In genomic region chr9:52203189-52203588, GRCm38 (mm10) we compare ENCODE assay signal across 14 mouse cellular contexts. TPM values are rescaled to one million over a fixed set of nuclear protein-coding genes. Genes with fewer than 3 reads are reported as not detected.
A peak's percentile ranks its signal among the peaks of the same experiment; 100 is the strongest.
DNase-seq lines count a peak whose midpoint lies in the region; ATAC-seq and TF ChIP-seq lines count a peak whose summit lies in the region.
"Had no signal": no experiment of that assay in that cellular context is flagged by ENCODE, and none has a peak within 500 bp of the region (broad histone marks: within the 10 kb centered on the region; RNA-seq: fewer than 3 reads in every experiment).

No protein-coding gene starts in this region.

- intact Hi-C loops in left cerebral cortex, adult 2 months (cut with DNase I): no loop called here

- H3K4me1 ChIP-seq in midbrain, embryonic 11.5 days (ENCODE audit: control insufficient read depth, insufficient read depth, low read length): no peaks in the 10 kb centered on the region
- H3K4me1 ChIP-seq: limb, embryonic 10.5 days; lung, embryonic 15.5 days; midbrain, embryonic 13.5 days had no signal

- DNase-seq in layer of hippocampus, adult 11-12 months (ENCODE audit: low spot score): peak; percentile 26
- no peak for DNase-seq in layer of hippocampus, adult 9-10 months (ENCODE audit: low spot score)
- peak; percentile 28 to 43 for DNase-seq in left cerebral cortex, adult 2 months (ENCODE audit: extremely low spot score in 1 of 2, low spot score in 2 of 2)
- peak; percentile 24 to 36 for DNase-seq in right cerebral cortex, postnatal 36 days (ENCODE audit: low spot score in 2 of 2)
- no peak for DNase-seq in cerebellum, adult 9-11 months
- no peak for DNase-seq in midbrain, embryonic 11.5 days (ENCODE audit: low spot score, missing footprints)
- DNase-seq: kidney, adult 2 months; spleen, adult 18-20 months had no signal

- H3K27me3 ChIP-seq in midbrain, embryonic 11.5 days (ENCODE audit: control insufficient read depth, insufficient read depth, low read length): no peaks in the 10 kb centered on the region
- H3K27me3 ChIP-seq: lung, embryonic 15.5 days; midbrain, embryonic 13.5 days had no signal

- H3K4me2 ChIP-seq in midbrain, embryonic 11.5 days: no peak overlapping the region
- H3K4me2 ChIP-seq: lung, embryonic 15.5 days; midbrain, embryonic 13.5 days had no signal

- no peak for TF ChIP-seq CTCF in left cerebral cortex, adult 2 months (IDR thresholded peaks at IDR 0.05)

- H3K9me3 ChIP-seq in midbrain, embryonic 11.5 days (ENCODE audit: control insufficient read depth, low read length): no peaks in the 10 kb centered on the region
- H3K9me3 ChIP-seq: limb, embryonic 10.5 days; lung, embryonic 15.5 days; midbrain, embryonic 13.5 days had no signal

- H3K36me3 ChIP-seq in midbrain, embryonic 11.5 days (ENCODE audit: control insufficient read depth, insufficient read depth, low read length): no peaks in the 10 kb centered on the region
- H3K36me3 ChIP-seq: limb, embryonic 10.5 days; lung, embryonic 15.5 days; midbrain, embryonic 13.5 days had no signal

- H3K27ac ChIP-seq in left cerebral cortex, adult 2 months: no peak overlapping the region
- no peak overlapping the region for H3K27ac ChIP-seq in midbrain, embryonic 11.5 days (ENCODE audit: low read depth, low read length)
- H3K27ac ChIP-seq: limb, embryonic 10.5 days; lung, embryonic 15.5 days; midbrain, embryonic 13.5 days had no signal

- WGBS in midbrain, embryonic 11.5 days: 91% methylated on average over 4 of the region's 4 CpGs

- no peak overlapping the region for H3K4me3 ChIP-seq in left cerebral cortex, adult 2 months
- no peak overlapping the region for H3K4me3 ChIP-seq in midbrain, embryonic 11.5 days (ENCODE audit: low read depth, low read length)
- H3K4me3 ChIP-seq: erythroblast, embryonic 14.5 days; limb, embryonic 10.5 days; lung, embryonic 15.5 days; midbrain, embryonic 13.5 days had no signal

- peak; percentile 80 for ATAC-seq in frontal cortex, adult (ENCODE audit: low TSS enrichment)
- no peak for ATAC-seq in midbrain, embryonic 11.5 days (ENCODE audit: low FRiP score)
- ATAC-seq: CD4-positive, CD25-positive, alpha-beta regulatory T cell, adult 4 months; midbrain, embryonic 13.5 days had no signal

- no peak overlapping the region for H3K9ac ChIP-seq in midbrain, embryonic 11.5 days (ENCODE audit: low read length)
- H3K9ac ChIP-seq: lung, embryonic 15.5 days; midbrain, embryonic 13.5 days had no signal

RNA-seq across cellular contexts. Expression of gene Zc3h12c, which starts 34.8 kb away (rescaled TPM):
- 10 to 100 TPM; 15.1 to 16.2 TPM for total RNA-seq in left cerebral cortex, adult 2 months (2021)
- 17.2 and 17.8 TPM in 2 replicates for polyA plus RNA-seq in midbrain, embryonic 11.5 days (2014; fragmentation: Nextera tagmentation; extraction: Ambion mirVana)
- polyA plus RNA-seq: erythroblast, embryonic 14.5 days had no signal

Comparison
In these comparisons a context has a peak if more than half of its experiments do, and no peak if none do; other contexts are left out.
1. DNase-seq: peak in layer of hippocampus, adult 11-12 months (single experiment), left cerebral cortex, adult 2 months (2 of 2) and right cerebral cortex, postnatal 36 days (2 of 2); none in layer of hippocampus, adult 9-10 months (single experiment), cerebellum, adult 9-11 months (single experiment) and midbrain, embryonic 11.5 days (single experiment).